Mouse (Mus musculus) effector memory CD4-positive, alpha-beta T cell, adult 5 months (primary cell): Measurements from ENCODE around the gene Cadm1. TPM values are rescaled to one million over a fixed set of nuclear protein-coding genes. Genes with fewer than 3 reads are reported as not detected.

Source experiments
- polyA plus RNA-seq: library from polyadenylated mRNA; unstranded; fragments of 100-300 nt; shearing (Covaris generic); gene quantifications from one replicate; pipeline ENCODE4 v1.2.1, GENCODE M21; 2017

Gene Cadm1
- polyA plus RNA-seq, result 0.50 TPM

GRCm38 (mm10) chr9:47529602-47530450 is at the start of gene Cadm1:
Gene Cadm1, plus strand, starts transcription at chr9:47530173.

